Mouse (Mus musculus) lung, postnatal 4 days (tissue): ENCODE measurements around the gene Tnfrsf14.

Experiments used
- DNase-seq, 2 experiments: peaks; one replicate each; pipeline ENCODE4 v3.0.0; 2021

The Tnfrsf14 gene

DNA sequence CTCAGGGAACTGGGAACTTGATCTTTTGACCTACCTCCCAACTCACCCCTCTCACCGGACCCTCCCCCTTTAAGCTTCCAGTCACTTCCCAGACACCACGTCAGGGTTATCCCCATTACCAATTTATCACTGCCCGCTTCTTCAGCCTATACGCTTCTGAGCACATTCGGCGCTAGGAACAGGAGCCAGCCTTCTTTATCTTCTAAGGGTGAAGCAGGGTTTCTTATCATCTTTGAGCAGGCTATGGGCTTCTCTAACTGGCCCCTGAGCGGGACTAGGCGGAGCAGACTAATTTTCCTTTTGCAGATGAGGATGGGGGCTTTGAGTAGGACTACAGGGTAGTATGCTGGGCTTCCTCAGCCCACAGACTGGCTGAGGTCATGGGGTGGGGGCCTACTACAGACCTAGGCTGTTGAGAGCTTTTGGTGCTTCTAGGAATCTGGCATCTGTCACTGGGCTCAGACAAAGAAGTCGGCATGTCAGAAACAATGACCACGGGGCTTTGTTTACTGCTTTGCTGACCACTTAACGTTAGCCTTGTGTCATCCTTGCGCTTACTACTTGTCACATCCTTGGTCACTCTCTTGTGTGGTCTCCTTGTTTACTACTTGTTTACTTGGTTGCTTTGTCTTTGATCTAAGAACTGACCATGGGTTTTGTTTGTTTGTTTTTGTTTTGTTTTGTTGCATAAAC, at the start of gene Tnfrsf14:
Gene Tnfrsf14 (minus strand): TSS at position 169 of the 693 bp plus-strand sequence.
- no peak for DNase-seq

DNA sequence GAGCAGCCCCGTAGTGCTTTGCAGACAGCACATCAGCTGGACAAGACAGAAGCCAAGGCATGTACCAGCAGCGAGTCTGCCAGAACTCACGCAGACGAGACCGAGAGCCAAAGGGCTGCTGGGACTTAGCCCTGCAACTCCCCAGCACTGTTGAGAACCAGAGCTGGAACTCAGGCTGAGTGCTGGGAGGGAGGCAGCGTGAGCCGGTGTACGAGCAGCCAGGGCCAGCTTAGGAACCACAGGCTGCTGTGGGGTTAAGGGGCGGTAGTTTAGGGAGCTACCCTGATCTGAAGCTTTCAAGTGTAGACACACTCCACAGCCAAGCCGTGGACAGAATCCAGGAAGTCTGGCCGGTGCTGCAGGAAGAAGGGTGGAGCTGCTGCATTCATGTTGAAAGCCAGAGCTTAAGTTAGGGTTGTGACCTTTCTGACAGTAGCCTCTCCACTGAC, 45.8 kb upstream of the Tnfrsf14 start:
- DNase-seq: no peak

DNA sequence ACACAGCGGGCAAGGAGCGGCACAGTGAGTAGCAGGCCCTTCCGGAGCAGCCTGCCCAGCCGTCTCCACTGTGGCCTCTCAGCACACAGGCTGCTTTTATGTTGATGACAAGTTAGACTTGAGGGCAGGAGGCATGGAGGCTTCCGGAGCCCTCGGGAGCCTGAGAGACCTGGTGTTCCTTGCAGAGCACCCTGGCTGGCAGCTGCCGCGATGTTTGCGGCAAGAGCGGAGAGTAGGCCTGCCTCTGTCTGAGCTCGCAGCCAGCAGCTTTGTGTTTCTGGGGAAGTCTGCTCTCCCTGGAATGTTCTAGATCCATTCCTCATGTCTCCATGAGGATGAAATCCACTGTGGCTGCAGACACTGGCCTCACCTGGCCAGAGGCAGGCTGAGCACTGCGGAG, 44.2 kb upstream of the Tnfrsf14 start:
- no peak for DNase-seq

DNA sequence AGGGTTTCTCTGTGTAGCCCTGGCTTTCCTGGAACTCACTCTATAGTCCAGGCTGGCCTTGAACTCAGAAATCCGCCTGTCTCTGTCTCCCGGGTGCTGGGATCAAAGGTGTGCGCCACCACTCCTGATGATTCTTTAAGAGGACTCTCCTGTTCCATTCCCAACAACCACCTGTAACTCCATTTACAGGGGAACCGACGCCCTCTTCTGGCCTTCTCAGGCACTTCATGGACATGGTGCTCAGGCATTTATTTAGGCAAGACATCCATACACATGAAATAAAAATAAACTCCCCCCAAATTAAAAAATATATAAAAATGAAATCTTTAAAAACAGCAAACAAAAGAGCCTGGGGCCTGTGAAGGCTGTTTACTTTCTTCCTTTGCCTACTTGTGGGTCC, 38.8 kb upstream of the Tnfrsf14 start:
- DNase-seq: peak in 1 of 2 experiments; percentile 61

DNA sequence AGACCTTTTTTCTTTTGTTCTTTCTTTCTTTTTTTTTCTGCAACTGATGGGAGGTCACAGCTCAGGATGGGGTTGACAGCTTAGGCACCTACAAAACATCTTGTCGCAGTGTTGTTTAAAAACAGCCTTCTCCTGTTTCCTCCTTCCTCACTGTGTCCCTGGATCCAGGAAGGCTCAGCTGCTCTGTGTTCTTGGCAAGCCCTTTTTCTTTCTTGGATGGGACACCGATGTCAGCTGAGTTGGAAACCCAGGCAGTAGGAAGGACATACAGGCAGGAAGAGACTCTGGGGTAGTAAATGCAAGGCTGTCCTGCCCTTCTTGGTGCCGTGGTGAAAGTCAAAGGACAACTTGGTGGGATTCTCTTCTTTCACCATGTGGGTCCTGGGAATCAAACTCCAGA, 37.5 kb upstream of the Tnfrsf14 start:
- no peak for DNase-seq

DNA sequence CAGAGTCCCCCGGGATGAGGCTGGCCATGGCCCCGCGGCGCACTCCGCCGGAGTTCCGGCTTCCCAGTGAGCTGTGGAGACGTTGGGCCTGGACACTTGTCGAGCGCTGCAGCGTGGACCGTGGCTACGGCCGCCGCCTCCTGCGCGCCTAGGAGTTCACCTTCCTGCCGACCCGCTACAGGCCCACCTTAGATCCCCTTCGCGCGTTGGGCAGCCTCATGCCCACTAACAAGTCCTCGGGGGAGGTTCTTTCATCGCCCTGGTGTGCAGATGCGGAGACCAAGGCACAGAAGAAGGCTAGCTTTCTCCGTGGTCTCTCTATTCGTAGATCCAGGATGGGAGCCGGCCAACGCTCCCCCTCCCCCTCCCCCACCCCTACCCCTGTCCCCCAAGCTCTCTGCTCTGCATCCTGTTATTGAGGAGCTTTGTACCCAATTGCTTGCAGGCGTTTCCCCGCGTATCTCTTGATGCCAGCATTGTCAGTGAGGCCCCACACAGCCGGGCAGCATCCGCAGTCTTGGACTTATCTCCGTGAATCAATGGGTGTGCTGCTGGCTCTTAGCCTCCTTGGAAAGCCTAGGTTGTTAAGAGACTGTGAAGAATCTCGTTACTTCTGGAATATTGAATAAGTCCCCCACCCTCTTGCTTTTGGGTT, 36.3 kb upstream of the Tnfrsf14 start:
- DNase-seq: no peak

- peak; percentile 91 to 93 for DNase-seq
Measured at GRCm38 (mm10) chr4:154963901-154964580, 35.7 kb upstream of the Tnfrsf14 start, which contains the start of gene Pank4. Pank4 (plus strand) TSS chr4:154964123.

DNA sequence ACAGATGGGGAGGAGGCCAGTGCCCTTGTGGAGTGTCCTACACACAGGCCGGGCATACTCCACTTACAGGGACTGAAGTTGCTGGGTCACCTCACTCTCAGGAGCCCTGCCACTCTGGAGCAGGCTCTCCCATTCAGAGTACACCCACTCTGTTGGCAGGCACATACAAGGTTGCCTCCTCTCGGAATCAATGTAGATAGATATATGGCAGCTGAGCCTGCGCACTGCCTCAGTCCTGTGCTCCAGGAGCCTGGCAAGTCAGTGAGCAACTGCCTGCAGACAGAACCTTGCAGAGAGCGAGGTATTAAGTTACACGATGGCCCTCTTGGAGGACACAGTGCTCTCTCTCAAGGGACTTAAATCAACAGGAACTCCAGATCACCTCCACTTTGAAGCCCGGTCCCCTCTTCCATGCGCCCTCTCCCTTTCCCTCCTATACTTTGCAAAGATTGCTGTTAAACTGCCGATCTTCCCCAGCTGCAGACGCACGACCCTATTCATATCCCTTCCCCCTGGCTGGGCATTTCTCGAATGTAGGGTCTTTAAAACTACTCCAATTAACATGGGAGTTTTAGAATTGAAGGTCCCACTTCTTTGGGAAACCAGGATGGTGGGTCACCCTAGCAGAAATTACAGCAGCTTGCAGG, 35.0 kb upstream of the Tnfrsf14 start:
- DNase-seq: no peak

- no peak for DNase-seq
Measured at GRCm38 (mm10) chr4:154962683-154963082, 34.3 kb upstream of the Tnfrsf14 start.

DNA sequence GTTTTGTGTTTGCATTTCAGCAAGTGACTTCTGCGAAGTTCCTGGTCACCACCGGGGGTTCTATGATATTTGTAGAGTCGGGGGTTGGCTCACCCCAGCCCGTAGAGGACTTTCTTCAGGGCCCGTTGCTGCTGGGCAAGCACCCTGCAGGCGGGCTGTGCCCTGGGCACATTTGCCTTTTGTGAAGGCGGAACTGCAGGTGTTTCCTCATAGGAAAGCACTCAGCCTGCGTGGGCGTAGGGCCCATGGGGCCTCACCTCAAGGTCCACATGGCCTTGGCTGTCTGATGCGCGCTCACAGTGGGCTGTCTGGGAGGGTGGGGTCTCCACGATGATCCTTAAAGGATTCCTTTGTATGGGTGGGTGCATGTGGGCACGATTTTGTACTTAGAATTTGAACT, 33.5 kb upstream of the Tnfrsf14 start:
- peak; percentile 55 to 67 for DNase-seq

DNA sequence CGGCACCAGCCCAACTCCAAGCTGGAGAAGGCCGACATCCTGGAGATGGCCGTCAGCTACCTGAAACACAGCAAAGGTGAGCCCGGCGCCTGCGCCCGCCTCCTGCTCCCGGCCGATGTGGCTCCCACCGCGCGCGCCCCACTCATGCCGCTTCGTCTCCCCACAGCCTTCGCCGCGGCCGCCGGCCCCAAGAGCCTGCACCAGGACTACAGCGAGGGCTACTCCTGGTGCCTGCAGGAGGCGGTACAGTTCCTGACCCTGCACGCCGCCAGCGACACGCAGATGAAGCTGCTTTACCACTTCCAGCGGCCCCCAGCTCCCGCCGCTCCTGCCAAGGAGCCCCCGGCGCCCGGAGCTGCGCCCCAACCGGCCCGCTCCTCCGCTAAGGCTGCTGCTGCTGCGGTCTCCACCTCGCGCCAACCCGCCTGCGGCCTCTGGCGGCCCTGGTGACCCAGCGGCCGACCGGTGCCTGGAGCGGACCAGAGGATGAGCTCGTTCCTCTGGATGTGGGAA, 32.9 kb upstream of the Tnfrsf14 start:
- peak; percentile 57 to 61 for DNase-seq

DNA sequence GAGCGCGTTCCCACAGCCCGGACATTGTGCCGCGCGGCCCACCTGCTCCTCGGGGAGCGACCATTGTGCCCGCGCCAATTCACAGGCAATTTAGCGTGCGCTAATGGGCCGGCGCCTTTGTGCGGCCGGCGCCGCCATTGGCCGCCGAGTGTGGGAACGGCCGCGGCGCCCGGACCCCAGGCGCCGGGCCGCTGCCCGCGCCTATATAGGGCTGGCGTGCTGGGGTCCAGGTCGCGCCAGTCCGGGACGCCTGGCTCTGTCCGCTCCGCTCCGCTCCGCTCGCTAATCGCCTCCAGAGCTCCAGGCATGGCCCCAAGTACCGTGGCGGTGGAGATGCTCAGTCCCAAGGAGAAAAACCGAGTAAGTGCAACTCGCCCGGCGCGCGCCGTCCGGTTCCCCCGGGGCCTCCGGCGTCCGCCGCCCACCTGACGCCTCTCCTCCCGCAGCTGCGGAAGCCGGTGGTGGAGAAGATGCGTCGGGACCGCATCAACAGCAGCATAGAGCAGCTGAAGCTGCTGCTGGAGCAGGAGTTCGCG, 32.4 kb upstream of the Tnfrsf14 start, which contains the start of gene Hes5:
Gene Hes5 (plus strand): TSS at position 234 of the 536 bp plus-strand sequence.
- no peak for DNase-seq

DNA sequence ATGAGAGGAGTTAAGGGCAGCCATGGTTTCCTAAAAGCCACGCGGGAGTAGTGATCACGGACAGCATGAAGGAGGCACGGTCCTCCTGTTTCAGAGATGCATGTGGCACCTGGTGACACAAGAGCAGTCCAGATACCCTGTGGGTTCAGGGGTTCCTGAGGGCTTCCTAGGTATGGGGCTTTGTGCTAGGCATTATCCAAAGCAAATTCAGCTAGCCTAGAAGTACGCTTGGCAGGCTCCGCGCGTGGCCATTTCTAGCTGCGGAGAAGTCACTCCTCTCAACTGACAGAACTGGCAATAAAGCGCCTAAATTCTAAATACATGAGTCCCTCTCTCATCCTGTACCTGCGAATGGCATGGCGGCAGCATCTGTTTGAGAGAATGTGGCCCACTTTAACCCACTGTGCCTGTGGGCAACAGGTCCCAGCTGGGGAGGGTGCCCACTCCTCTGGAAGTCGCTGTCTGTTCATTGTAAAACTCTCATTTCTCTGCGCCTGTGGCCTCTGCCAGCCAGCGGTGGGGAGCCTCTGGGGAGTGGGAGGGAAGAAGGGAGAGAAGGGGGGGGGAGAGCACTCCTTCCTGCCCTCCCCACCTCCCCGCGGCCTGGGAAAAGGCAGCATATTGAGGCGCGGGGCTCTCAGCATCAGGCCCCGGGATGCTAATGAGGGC, 31.8 kb upstream of the Tnfrsf14 start:
- no peak for DNase-seq

DNA sequence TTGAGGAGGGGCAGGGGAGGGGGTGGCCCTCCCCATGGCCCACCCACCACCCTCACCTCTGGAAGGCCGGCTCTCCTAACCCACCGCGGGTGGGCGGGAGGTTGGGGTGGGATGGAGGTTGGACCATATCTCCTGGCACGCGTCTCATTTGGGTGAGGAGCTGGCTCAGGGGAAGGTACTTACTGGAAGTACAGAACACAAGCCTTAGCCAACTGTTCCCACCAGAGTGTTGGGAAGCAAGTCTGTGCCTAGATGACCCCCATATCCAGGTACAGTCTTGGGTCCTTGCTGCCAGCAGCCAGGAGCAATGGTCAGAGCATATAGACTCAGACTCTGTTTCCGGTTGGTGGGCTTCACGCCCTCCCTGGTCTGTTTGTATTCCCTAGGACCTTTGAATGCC, 30.3 kb upstream of the Tnfrsf14 start:
- DNase-seq: no peak

- peak in 1 of 2 experiments; percentile 52 for DNase-seq
Measured at GRCm38 (mm10) chr4:154958171-154958570, 29.8 kb upstream of the Tnfrsf14 start.

DNA sequence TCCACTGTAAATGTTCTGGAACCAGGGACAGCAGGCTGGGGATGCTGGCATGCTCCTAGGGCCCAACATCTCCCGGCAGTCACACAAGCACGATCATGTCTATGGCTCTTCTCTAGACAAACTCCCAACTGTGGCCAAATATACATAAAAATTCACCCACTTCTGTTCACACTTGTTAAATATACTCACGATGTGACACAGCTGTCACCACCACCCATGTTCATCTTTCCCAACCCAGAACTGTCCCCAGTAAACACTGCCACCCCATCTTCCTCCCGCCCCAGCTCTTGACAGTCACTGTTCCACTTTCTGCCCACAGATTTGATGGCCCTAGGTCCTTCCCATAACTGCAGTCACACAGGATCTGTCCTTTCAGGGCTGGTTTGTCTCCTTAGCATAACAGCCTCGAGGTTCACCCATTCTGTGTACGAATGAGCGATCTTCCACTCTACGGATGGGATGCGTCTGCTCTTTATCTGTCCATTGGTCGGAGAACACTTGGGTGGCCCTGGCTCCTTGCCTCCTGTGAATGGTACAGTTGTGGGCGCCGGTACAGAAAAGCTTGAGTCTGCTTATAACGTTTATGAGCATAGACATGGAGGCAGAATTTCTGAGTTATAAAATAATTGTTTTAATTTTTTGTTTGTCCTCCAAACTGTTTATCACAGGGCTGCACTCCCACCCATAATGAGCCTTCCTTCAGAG, 29.1 kb upstream of the Tnfrsf14 start:
- no peak for DNase-seq

GRCm38 (mm10) chr4:154956604-154957003, 28.2 kb upstream of the Tnfrsf14 start:
- DNase-seq: no peak

DNA sequence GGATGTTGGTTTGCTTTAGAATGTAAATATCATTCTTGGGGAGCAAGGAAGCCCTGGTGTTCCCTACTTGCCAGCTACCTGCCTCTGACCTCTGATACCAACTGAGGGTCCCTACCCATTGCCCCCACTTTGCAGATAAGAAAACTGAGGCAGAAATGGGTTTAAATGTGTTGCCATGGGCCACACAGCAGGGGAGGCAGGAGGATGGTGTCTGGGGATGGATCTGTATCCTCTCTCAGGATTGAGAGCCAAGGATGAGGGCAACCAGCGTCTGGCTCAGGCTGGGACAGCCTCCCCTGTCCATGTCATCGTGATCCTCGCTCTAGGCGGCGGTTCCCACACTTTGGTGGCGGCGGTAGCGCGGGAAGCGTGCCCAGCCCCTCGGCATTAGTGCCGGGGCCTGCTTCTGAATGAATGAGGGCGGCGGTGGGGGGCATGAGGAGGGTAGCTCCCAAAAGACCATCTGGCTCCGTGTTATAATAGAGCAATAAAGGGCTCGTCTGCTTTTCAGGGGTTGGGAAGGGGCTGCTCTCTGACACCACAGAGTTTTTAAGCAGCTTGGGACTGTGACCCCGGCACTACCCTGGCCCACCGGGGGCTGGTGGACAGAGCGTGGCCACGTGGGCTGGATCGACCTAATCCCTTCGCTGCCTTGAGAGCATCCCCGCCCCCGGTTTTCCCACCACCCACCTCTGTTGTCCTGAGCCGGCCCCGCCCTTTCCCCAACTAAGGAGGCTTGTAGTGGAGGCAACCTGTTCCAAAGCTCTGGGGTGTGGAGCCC, 24.3 kb upstream of the Tnfrsf14 start:
- DNase-seq: no peak

DNA sequence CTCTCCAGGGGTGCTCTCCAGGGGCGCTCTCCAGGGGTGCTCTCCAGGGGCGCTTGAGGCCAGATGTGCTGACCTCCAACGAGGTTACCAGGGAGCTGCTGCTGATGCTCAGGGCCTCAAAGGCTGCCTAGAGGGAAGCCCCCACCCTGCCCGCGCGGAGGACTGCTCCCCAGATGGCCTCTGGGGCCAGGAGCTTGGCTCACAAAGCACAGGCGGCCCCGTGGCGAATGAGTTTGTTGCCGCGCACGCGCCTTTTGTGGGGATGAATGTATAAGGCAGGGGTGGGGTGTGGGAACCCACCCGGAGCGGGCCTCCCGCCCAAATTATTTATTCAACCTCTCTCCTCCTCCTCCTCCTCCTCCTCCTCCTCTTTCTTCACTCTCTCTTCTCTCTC, 21.2 kb upstream of the Tnfrsf14 start:
- no peak for DNase-seq

DNA sequence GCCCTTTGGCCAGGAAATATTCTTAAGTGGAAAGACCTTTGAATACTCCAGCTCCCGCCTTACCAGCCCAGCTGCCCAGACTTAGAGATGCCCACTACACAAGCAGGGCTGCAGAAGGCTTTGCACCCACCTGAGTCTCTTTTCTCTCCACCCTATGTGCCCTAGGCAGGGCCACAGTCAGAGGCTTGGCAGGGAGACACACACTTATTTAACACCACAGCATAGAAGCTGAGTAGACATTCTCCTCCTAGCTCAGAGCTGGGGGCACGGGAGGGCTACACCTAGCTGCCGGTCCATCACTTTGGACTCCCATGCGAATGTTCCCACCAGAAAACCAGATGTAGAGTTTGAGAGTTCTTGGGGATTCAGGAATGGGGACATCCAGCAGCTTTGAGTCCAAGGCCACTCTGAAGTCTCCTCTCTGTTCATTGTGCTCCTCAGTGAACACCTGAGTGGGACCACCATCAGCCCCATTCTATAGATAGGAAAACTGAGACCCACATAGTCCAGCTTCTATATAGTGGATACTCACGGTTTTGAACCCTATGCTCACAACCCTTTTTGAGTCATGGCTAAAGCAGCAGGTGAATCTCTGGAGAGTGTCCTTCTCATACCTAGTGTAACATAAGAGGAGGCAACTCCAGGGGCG, 20.7 kb upstream of the Tnfrsf14 start:
- no peak for DNase-seq
